Mouse (Mus musculus) layer of hippocampus, postnatal 25 days (tissue): ENCODE measurements at regions not wholly inside any gene's neighbourhood (a gene's known extent, or its start where the extent isn't known, plus 50 kb on each side); places are given as distances from the start of the nearest gene placed in this dataset.

Source experiments
- DNase-seq, 2 experiments: peaks; one replicate each; pipeline ENCODE4 v3.0.0; 2022; ENCODE audit warnings: mixed read lengths in 2 of 2, low spot score in 1 of 2; ENCODE audit errors: extremely low spot score in 1 of 2

- DNase-seq, result no peak
Measured at GRCm38 (mm10) chrX:139392777-139393176, 59.3 kb downstream of the Trap1a start.

- DNase-seq, result peak; percentile 42 to 82
Measured at GRCm38 (mm10) chrX:139416701-139417100, 63.5 kb upstream of the D330045A20Rik start.

GRCm38 (mm10) chrX:139419867-139420266 lies 60.3 kb upstream of the D330045A20Rik start:
- DNase-seq, result no peak

- no peak for DNase-seq
Measured at GRCm38 (mm10) chrX:139424307-139424706, 55.9 kb upstream of the D330045A20Rik start.
